Mouse (Mus musculus) erythroblast, embryonic 14.5 days (primary cell): Measurements from ENCODE around the gene AC124502.3. TPM values are rescaled to one million over a fixed set of nuclear protein-coding genes. Genes with fewer than 3 reads are reported as not detected.
A peak's percentile ranks its signal among the peaks of the same experiment; 100 is the strongest.

Source experiments
- H3K27me3 ChIP-seq: 2 replicates; pipeline ENCODE4 v1.6.1; 2012; ENCODE audit warnings: inconsistent platforms; ENCODE audit not compliant: control insufficient read depth
- H3K36me3 ChIP-seq: 2 replicates; pipeline ENCODE4 v1.6.1; 2012; ENCODE audit warnings: mild to moderate bottlenecking, inconsistent platforms; ENCODE audit not compliant: control insufficient read depth
- H3K4me1 ChIP-seq: 2 replicates; pipeline ENCODE4 v1.6.1; 2012; ENCODE audit warnings: inconsistent platforms; ENCODE audit not compliant: control insufficient read depth
- H3K4me3 ChIP-seq: replicated peaks from 2 replicates; pipeline ENCODE3; 2012; ENCODE audit warnings: moderate library complexity, mild to moderate bottlenecking, inconsistent platforms
- H3K9me3 ChIP-seq: 2 replicates; pipeline ENCODE4 v1.6.1; 2012; ENCODE audit warnings: low read length, inconsistent platforms, mixed read lengths; ENCODE audit not compliant: control insufficient read depth
- GATA1 ChIP-seq: IDR thresholded peaks from 2 replicates; pipeline ENCODE4 v1.6.1; 2012; ENCODE audit warnings: low read length, inconsistent platforms, mixed read lengths
- TAL1 ChIP-seq: IDR thresholded peaks from 3 replicates; pipeline ENCODE4 v1.6.1; 2012; ENCODE audit warnings: low read length, inconsistent platforms, mixed read lengths
- polyA plus RNA-seq: library from polyadenylated mRNA; stranded (reverse); fragments of >175 nt; gene quantifications from 2 replicates; pipeline ENCODE4 v1.2.3, GENCODE M21; 2012

The AC124502.3 gene
- polyA plus RNA-seq, 1 experiment: 0.03 TPM

GRCm38 (mm10) chr19:5087884-5088728 lies 49.4 kb downstream of the AC124502.3 start, which contains the start of gene Yif1a:
Yif1a (plus strand) TSS chr19:5088538.
- Histone ChIP-seq H3K4me3 (peak within 1 kb of the TSS; percentile 76), H3K4me1 (peaks cover 42% of the 10 kb centered on the region), H3K9me3 (peaks cover 4% of the 10 kb centered on the region; the same call in 1 of the 2 replicates), H3K36me3 (peaks cover 34% of the 10 kb centered on the region), H3K27me3 (peaks cover 44% of the 10 kb centered on the region)
- no peak for TF ChIP-seq GATA1
- no peak for TF ChIP-seq TAL1

DNA sequence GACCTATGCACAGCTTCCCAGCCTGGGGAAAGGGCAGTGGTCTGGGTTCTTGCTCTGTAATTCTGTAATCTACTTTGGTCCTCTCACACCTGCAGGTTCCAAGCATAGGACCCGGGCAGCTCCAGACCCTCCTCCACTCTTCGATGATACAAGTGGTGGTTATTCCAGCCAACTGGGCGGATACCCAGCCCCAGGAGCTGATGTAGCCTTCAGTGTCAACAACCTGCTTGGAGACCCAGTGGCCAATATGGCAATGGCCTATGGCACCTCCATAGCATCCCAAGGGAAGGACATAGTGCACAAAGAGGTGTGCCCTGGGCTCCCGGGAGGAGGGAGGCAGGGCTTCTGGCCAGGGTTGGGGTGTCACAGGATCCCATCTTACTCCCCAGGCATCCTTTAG lies 50.6 kb downstream of the AC124502.3 start:
- Histone ChIP-seq H3K4me1 (peaks cover 51% of the 10 kb centered on the region), H3K36me3 (peaks cover 39% of the 10 kb centered on the region), H3K4me3 (peak overlapping the region; percentile 76), H3K27me3 (peaks cover 33% of the 10 kb centered on the region), H3K9me3 (peaks cover 4% of the 10 kb centered on the region; the same call in 1 of the 2 replicates)
- TF ChIP-seq TAL1 (no peak), GATA1 (no peak)

DNA sequence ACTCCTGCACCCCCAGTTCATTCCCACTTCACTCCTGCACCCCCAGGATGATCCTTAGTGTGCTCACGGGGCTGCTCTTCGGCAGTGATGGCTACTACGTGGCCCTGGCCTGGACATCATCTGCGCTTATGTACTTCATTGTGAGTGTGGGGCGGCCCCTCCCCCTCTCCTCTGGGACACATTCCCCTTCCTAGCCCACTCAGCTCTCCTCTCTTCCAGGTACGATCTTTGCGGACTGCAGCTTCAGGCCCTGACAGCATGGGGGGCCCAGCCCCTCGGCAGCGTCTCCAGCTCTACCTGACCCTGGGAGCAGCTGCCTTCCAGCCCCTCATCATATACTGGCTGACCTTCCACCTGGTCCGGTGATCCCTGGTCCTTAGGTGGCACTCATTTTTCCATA lies 53.4 kb downstream of the AC124502.3 start:
- peaks cover 39% of the 10 kb centered on the region for H3K36me3 ChIP-seq
- TF ChIP-seq TAL1: no peak
- peaks cover 49% of the 10 kb centered on the region for H3K4me1 ChIP-seq
- no peak overlapping the region for H3K4me3 ChIP-seq
- H3K9me3 ChIP-seq: no peaks in the 10 kb centered on the region
- peaks cover 33% of the 10 kb centered on the region for H3K27me3 ChIP-seq

DNA sequence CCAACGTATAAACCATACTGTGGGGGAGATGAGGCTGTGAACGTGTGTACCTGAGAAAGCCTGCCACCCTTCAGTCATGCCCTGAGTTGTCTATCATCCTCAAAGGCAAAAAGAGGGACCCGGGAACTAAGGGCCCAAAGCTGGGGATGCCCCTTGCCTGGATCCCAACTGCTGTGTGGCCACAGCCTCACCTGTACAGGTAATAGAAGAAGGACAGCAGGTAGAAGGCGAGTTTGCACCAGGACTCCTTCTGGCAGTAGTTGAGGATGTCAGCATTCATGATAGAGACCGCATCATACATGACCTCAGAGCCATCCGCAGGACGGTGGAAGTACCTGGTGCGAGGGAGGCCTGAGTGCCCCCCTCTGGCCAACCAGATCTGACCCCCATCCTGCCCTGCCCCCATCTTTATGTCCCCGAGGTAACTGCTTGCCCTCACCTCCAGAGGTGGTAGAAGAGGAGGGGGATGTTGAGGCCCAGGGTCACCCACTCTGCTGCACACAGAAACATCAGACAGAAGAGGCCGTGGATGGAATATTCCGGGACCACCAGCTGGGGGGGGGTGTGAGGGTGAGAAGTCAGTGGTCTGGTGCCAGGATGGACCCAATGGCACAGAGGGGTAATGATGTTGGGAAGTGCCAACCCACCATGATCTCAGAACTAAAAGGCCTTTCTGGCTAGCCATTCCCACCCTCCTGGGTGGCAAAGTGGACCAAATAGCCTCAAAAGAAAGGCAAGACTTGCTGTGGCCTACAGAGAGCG lies 55.0 kb downstream of the AC124502.3 start:
- peaks cover 39% of the 10 kb centered on the region for H3K36me3 ChIP-seq
- H3K4me1 ChIP-seq: peaks cover 49% of the 10 kb centered on the region
- H3K27me3 ChIP-seq: peaks cover 35% of the 10 kb centered on the region
- no peak for TF ChIP-seq TAL1
- no peak for TF ChIP-seq GATA1
- H3K4me3 ChIP-seq: no peak overlapping the region
- no peaks in the 10 kb centered on the region for H3K9me3 ChIP-seq

- no peak for TF ChIP-seq TAL1
- TF ChIP-seq GATA1: no peak; the same call in 1 of the 2 replicates
- peaks cover 41% of the 10 kb centered on the region for H3K36me3 ChIP-seq
Observed at GRCm38 (mm10) chr19:5094243-5094632, 55.5 kb downstream of the AC124502.3 start.

GRCm38 (mm10) chr19:5094746-5095417 lies 56.2 kb downstream of the AC124502.3 start:
- Histone ChIP-seq H3K27me3 (peaks cover 35% of the 10 kb centered on the region), H3K9me3 (no peaks in the 10 kb centered on the region), H3K36me3 (peaks cover 43% of the 10 kb centered on the region), H3K4me3 (no peak overlapping the region), H3K4me1 (peaks cover 41% of the 10 kb centered on the region)
- TF ChIP-seq GATA1 (no peak), TAL1 (no peak)

More at GRCm38 (mm10) chr19:5094243-5094632, 55.5 kb downstream of the AC124502.3 start:
- H3K4me3 ChIP-seq: no peak overlapping the region
- peaks cover 35% of the 10 kb centered on the region for H3K27me3 ChIP-seq
- peaks cover 47% of the 10 kb centered on the region for H3K4me1 ChIP-seq
- H3K9me3 ChIP-seq: no peaks in the 10 kb centered on the region

DNA sequence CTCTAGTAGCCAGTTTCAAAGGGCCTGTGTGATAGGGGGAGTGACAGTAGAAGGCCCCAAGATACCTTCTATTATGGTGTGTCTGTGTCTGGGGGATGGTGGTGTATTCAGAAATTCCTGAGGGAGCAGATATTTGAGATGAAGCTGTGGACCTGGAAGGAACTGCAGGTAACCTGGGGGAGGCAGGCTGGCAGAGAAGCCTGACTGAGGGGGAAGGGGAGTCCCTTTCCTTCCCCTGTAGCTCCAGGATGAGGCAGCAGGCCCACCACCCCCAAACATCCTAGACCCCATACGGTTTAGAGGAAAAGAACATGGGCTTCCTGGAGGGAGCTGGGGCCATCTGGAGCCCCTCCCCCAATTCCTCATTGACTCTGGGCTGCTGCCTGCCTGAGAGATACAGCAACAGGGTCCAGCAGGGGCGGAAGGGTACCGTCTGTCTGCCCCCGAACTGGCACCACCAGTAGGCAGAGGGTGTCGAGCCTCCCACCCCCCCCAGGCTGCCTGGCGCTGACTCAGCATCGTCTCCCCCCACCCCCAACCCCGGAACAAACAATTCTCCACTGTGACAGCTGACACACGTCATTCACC lies 57.3 kb downstream of the AC124502.3 start:
- Histone ChIP-seq H3K9me3 (no peaks in the 10 kb centered on the region), H3K27me3 (peaks cover 35% of the 10 kb centered on the region), H3K4me3 (no peak overlapping the region), H3K4me1 (peaks cover 41% of the 10 kb centered on the region), H3K36me3 (peaks cover 46% of the 10 kb centered on the region)
- TF ChIP-seq TAL1 (no peak), GATA1 (no peak)

GRCm38 (mm10) chr19:5097521-5098362 lies 59.1 kb downstream of the AC124502.3 start:
- H3K36me3 ChIP-seq: peaks cover 46% of the 10 kb centered on the region
- H3K4me3 ChIP-seq: peak overlapping the region; percentile 47
- peaks cover 35% of the 10 kb centered on the region for H3K27me3 ChIP-seq
- TF ChIP-seq TAL1: no peak
- no peak for TF ChIP-seq GATA1
- peaks cover 41% of the 10 kb centered on the region for H3K4me1 ChIP-seq
- no peaks in the 10 kb centered on the region for H3K9me3 ChIP-seq
